Mouse (Mus musculus) ES-E14 (cell line): ENCODE measurements around the gene Ly6f. TPM values are rescaled to one million over a fixed set of nuclear protein-coding genes. Genes with fewer than 3 reads are reported as not detected.

ENCODE experiments used
- DNase-seq: peaks from one replicate; pipeline ENCODE4 v3.0.0-alpha.2; 2013; ENCODE audit warnings: low read depth, low spot score
- H3K27ac ChIP-seq: 2 replicates; pipeline ENCODE4 v1.5.1; 2012; ENCODE audit warnings: low read depth, mild to moderate bottlenecking, low read length, moderate library complexity, mixed read lengths; ENCODE audit not compliant: poor library complexity, insufficient read depth, severe bottlenecking
- H3K36me3 ChIP-seq: 2 replicates; pipeline ENCODE4 v1.6.1; 2012; ENCODE audit warnings: mild to moderate bottlenecking, low read length, moderate library complexity, mixed read lengths; ENCODE audit not compliant: control insufficient read depth, poor library complexity, insufficient read depth, severe bottlenecking
- H3K4me1 ChIP-seq, 2 experiments: fragments of 150-350 bp in 1 of 2; sonication (generic) in 1 of 2; 2 replicates each; pipeline ENCODE4 v1.6.1; 2012; ENCODE audit warnings: low read length in 2 of 2, mild to moderate bottlenecking in 1 of 2, mixed read lengths in 1 of 2; ENCODE audit not compliant: control insufficient read depth in 2 of 2, insufficient read depth in 2 of 2, poor library complexity in 1 of 2
- H3K4me3 ChIP-seq, 2 experiments: fragments of 150-350 bp in 1 of 2; sonication (generic) in 1 of 2; 2 replicates each; pipeline ENCODE4 v1.5.1; 2012; ENCODE audit warnings: low read length in 2 of 2, low read depth in 1 of 2, mild to moderate bottlenecking in 1 of 2, mixed read lengths in 1 of 2; ENCODE audit not compliant: insufficient read depth in 1 of 2, poor library complexity in 1 of 2, severe bottlenecking in 1 of 2
- H3K9ac ChIP-seq: 2 replicates; pipeline ENCODE4 v1.6.1; 2012; ENCODE audit warnings: low read depth, mild to moderate bottlenecking, low read length, mixed read lengths; ENCODE audit not compliant: poor library complexity, insufficient read depth, severe bottlenecking
- H3K9me3 ChIP-seq: fragments of 150-350 bp; sonication (generic); 2 replicates; pipeline ENCODE4 v1.6.1; 2012; ENCODE audit warnings: low read depth, mild to moderate bottlenecking, low read length; ENCODE audit not compliant: control insufficient read depth, insufficient read depth
- CHD2 ChIP-seq: IDR thresholded peaks from 2 replicates; pipeline ENCODE4 v1.6.1; 2014; ENCODE audit warnings: mild to moderate bottlenecking, low read depth, low read length, inconsistent platforms
- HCFC1 ChIP-seq: IDR thresholded peaks from 2 replicates; pipeline ENCODE4 v1.6.1; 2012; ENCODE audit warnings: low read length, inconsistent platforms, borderline replicate concordance; ENCODE audit not compliant: insufficient read depth
- MAFK ChIP-seq: IDR thresholded peaks from 2 replicates; pipeline ENCODE4 v1.6.1; 2014; ENCODE audit warnings: mild to moderate bottlenecking, low read depth, low read length, inconsistent platforms; ENCODE audit not compliant: insufficient read depth
- ZC3H11A ChIP-seq: IDR thresholded peaks from 2 replicates; pipeline ENCODE4 v1.6.1; 2012; ENCODE audit warnings: low read depth, mild to moderate bottlenecking, inconsistent platforms, low read length, borderline replicate concordance
- ZNF384 ChIP-seq: IDR thresholded peaks from 2 replicates; pipeline ENCODE4 v1.6.1; 2012; ENCODE audit warnings: low read depth, low read length, inconsistent platforms
- in situ Hi-C, 2 experiments: fragments of 600-800 bp; cut with MboI; formaldehyde crosslinking; loops; one replicate each; pipeline ENCODE4 v1.15.1; 2025; ENCODE audit warnings: low sequenced_read_pairs in 2 of 2, inconsistent platforms in 1 of 2; ENCODE audit not compliant: unreplicated experiment in 2 of 2
- total RNA-seq: library from RNA; depleted of rRNA; stranded (reverse); fragments of 300-350 nt; gene quantifications from 2 replicates; pipeline ENCODE4 v1.2.3, GENCODE M21; 2012; rRNA removed

The Ly6f gene
- total RNA-seq = 0.36 TPM in 1 of 2 replicates, not detected in the other

- Histone ChIP-seq H3K4me3 (no peak within 1 kb of the TSS), H3K9ac (no peak within 1 kb of the TSS), H3K9me3 (no peaks in the 10 kb centered on the region), H3K27ac (no peak within 1 kb of the TSS), H3K36me3 (no peaks in the 10 kb centered on the region), H3K4me1 (no peaks in the 10 kb centered on the region)
- no peak for TF ChIP-seq CHD2
- TF ChIP-seq ZC3H11A = no peak
- no peak for TF ChIP-seq MAFK
- TF ChIP-seq HCFC1 = no peak
- no peak for TF ChIP-seq ZNF384
- in situ Hi-C loops = no loop called here
- no peak for DNase-seq
Measured at GRCm38 (mm10) chr15:75268121-75268520, at the start of gene Ly6f. Gene Ly6f (plus strand): TSS chr15:75268421.

GRCm38 (mm10) chr15:75221942-75222341 lies 46.3 kb upstream of the Ly6f start:
- no peak for DNase-seq
- Histone ChIP-seq H3K9ac (no peak overlapping the region), H3K9me3 (no peaks in the 10 kb centered on the region), H3K4me1 (no peaks in the 10 kb centered on the region), H3K4me3 (no peak overlapping the region), H3K36me3 (no peaks in the 10 kb centered on the region), H3K27ac (no peak overlapping the region)
- TF ChIP-seq HCFC1 (no peak), CHD2 (no peak), ZC3H11A (no peak), MAFK (no peak)
- in situ Hi-C loops = no loop called here

- no peaks in the 10 kb centered on the region for H3K36me3 ChIP-seq
Measured at GRCm38 (mm10) chr15:75237736-75238288, 30.4 kb upstream of the Ly6f start.

GRCm38 (mm10) chr15:75240558-75240957 lies 27.7 kb upstream of the Ly6f start:
- in situ Hi-C loops = no loop called here
- DNase-seq = no peak
- Histone ChIP-seq H3K4me1 (no peaks in the 10 kb centered on the region), H3K36me3 (no peaks in the 10 kb centered on the region), H3K9me3 (no peaks in the 10 kb centered on the region), H3K4me3 (no peak overlapping the region), H3K27ac (no peak overlapping the region), H3K9ac (no peak overlapping the region)
- TF ChIP-seq MAFK (no peak), HCFC1 (no peak), ZC3H11A (no peak), ZNF384 (no peak), CHD2 (no peak)

More at GRCm38 (mm10) chr15:75237736-75238288, 30.4 kb upstream of the Ly6f start:
- H3K4me1 ChIP-seq = no peaks in the 10 kb centered on the region
- no peak overlapping the region for H3K27ac ChIP-seq
- TF ChIP-seq ZNF384 (no peak), HCFC1 (no peak), MAFK (no peak), ZC3H11A (no peak), CHD2 (no peak)
- H3K9ac ChIP-seq = no peak overlapping the region
- no peaks in the 10 kb centered on the region for H3K9me3 ChIP-seq
- in situ Hi-C loops = no loop called here
- H3K4me3 ChIP-seq = no peak overlapping the region
- no peak for DNase-seq
